Mouse (Mus musculus) lung, adult 2 months (tissue): ENCODE data around the gene Ncoa4.

Experiments
- CTCF ChIP-seq: fragments of 200-500 bp; IDR thresholded peaks from 2 replicates; pipeline ENCODE4 v1.5.1; 2011; ENCODE audit warnings: mild to moderate bottlenecking, low read length, control low read depth; ENCODE audit not compliant: insufficient read depth
- POLR2A ChIP-seq: fragments of 200-500 bp; IDR thresholded peaks from 2 replicates; pipeline ENCODE4 v1.6.1; 2011; ENCODE audit warnings: low read depth, mild to moderate bottlenecking, control low read depth, low read length, borderline replicate concordance; ENCODE audit errors: extremely low read depth

GRCm38 (mm10) chr14:32154758-32155157 lies 4.9 kb upstream of the Ncoa4 start:
- no peak for TF ChIP-seq CTCF
- TF ChIP-seq POLR2A, result no peak
